Mouse (Mus musculus) mature B cell (primary cell): Measurements from ENCODE around the gene Scfd2.

Experiments
- in situ Hi-C: fragments of 300-500 bp; cut with MboI; formaldehyde crosslinking; loops from 2 replicates; pipeline ENCODE4 v1.14.3; 2019

The Scfd2 gene

GRCm38 (mm10) chr5:74455510-74456269 is 75.9 kb downstream of the Scfd2 start:
- in situ Hi-C loops: no loop called here

- in situ Hi-C loops: no loop called here
Observed at GRCm38 (mm10) chr5:74455094-74455493, 76.5 kb downstream of the Scfd2 start.

- in situ Hi-C loops: no loop called here
Observed at GRCm38 (mm10) chr5:74450977-74451376, 80.6 kb downstream of the Scfd2 start.

GRCm38 (mm10) chr5:74447517-74448334 is 83.8 kb downstream of the Scfd2 start:
- in situ Hi-C loops: no loop called here

GRCm38 (mm10) chr5:74445861-74446260 is 85.7 kb downstream of the Scfd2 start:
- in situ Hi-C loops: no loop called here

GRCm38 (mm10) chr5:74438353-74438752 is 93.2 kb downstream of the Scfd2 start:
- in situ Hi-C loops: loop anchor here (10.0 kb wide), 1 partner anchor 706 kb away; no protein-coding TSS in a partner anchor

DNA sequence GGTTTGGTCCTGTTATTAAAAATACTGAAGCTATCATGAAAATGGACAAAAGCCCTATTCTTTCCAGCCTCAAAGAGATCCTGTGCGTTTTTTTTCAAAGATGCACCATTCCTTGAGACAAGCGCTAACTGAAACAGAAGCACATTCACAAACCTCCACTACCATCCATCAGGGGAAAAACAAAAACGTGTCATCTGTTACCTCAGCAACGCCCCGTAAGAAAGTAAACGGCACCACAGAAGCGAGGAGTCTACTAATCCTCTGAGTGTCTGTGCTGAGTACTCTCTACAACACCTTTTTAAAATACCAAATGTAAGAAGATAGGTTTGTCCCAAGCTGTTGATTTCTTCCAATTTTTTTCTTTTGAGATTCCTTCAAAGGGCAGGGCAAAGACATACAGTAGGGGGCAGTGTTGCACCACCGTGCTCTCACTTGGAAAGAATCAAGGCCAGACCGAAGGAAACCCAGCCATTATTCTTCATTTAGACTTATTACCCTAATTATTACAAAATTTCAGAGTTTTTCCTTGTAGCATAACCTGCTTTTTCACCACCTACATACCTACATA is 97.9 kb downstream of the Scfd2 start:
- in situ Hi-C loops: loop anchor here (10.0 kb wide), 1 partner anchor 711 kb away; no protein-coding TSS in a partner anchor

GRCm38 (mm10) chr5:74432879-74433539 is 98.5 kb downstream of the Scfd2 start:
- in situ Hi-C loops: loop anchor here (10.0 kb wide), 1 partner anchor 712 kb away; no protein-coding TSS in a partner anchor

- in situ Hi-C loops: no loop called here
Observed at GRCm38 (mm10) chr5:74420615-74421132, 110.9 kb downstream of the Scfd2 start.

- in situ Hi-C loops: no loop called here
Observed at GRCm38 (mm10) chr5:74412557-74412956, 119.0 kb downstream of the Scfd2 start.

- in situ Hi-C loops: no loop called here
Observed at GRCm38 (mm10) chr5:74404887-74405286, 126.7 kb downstream of the Scfd2 start.

DNA sequence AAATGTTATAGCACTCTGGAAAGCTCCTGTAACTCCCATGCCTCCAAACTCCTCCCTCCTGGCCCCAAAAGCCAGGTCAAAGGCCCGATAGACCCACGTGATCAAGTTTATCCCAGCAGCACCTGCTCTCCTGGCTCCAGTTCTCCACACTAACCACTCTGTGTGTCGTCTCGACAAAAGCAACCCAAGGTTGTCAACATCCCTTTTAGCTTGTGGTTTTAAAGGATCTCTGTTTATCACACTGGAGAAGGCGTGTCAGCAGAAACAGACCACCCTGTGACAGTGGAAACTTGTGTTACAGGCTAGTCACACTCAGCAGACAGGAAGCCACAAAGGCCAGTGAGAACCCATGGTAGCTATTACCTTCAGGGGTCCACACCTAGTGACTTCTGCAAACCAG is 127.5 kb downstream of the Scfd2 start:
- in situ Hi-C loops: no loop called here

GRCm38 (mm10) chr5:74402626-74403025 is 128.9 kb downstream of the Scfd2 start:
- in situ Hi-C loops: no loop called here

- in situ Hi-C loops: no loop called here
Observed at GRCm38 (mm10) chr5:74391806-74392205, 139.8 kb downstream of the Scfd2 start.

GRCm38 (mm10) chr5:74391346-74391745 is 140.2 kb downstream of the Scfd2 start:
- in situ Hi-C loops: no loop called here

GRCm38 (mm10) chr5:74388849-74389248 is 142.7 kb downstream of the Scfd2 start:
- in situ Hi-C loops: no loop called here

GRCm38 (mm10) chr5:74388101-74388500 is 143.5 kb downstream of the Scfd2 start:
- in situ Hi-C loops: no loop called here

DNA sequence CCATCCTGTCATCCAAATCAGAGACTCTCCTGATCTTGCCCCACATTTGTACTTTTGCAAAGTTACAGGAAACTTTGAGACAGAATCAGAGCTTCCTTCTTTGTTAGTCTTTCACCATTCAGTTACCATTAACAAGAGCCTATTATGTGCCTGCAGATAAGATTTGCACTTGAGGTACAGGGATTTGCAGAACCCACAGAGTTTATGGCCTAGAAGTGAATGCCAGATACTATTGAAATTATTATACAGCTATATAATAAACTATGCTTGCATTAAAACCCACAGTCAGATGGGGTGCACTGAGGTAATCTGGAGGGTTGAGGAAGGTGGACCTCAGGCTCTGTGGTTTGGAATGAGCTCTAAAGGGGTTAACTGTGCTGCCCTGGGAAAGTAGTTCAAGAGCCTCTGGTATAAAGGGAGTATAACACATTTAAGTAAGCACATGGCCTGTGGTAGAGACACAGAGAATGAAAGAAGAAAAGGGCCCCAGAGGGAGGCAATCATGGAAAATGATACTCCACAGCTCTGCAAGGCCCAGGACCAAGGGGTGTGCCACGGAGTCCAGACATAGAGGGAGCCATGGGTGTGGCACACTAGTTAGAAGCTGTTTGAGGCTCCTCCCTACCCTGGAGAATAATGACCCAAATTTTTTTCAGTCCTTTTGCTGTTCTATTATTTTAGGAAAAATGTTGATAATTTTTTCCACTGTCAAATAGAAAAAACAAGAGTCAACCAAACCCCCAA is 144.2 kb downstream of the Scfd2 start:
- in situ Hi-C loops: no loop called here

GRCm38 (mm10) chr5:74380045-74380444 is 151.5 kb downstream of the Scfd2 start:
- in situ Hi-C loops: no loop called here

DNA sequence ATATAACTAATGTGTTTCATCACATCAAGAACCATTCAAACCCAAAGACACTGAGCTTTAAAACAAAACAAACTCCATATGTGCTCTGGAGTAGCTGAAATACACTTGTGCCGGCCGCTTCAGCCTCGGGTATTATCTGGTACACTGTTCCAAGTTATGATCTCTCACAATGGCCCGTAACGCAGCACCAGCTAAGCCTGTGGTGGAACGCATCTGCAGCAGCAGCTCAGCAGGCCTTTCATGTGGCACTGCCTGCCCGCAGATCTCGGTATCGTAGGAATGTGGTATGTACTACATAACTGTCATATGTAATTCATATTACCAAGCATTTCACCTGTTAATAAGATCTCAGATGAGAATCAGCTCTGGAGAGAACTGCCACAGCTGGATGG is 164.9 kb downstream of the Scfd2 start:
- in situ Hi-C loops: no loop called here
